Mouse (Mus musculus) hindbrain, embryonic 11.5 days (tissue): ENCODE data around the gene Atp8b5. TPM values are rescaled to one million over a fixed set of nuclear protein-coding genes. Genes with fewer than 3 reads are reported as not detected.
A peak's percentile ranks its signal among the peaks of the same experiment; 100 is the strongest.

Source experiments
- ATAC-seq: fragments of 200-750 bp; cut with Nextera tagmentation; 2 replicates; pipeline ENCODE4 v1.8.0; 2017; ENCODE audit warnings: mild to moderate bottlenecking, moderate TSS enrichment, moderate library complexity; ENCODE audit not compliant: low FRiP score
- DNase-seq: peaks from one replicate; pipeline ENCODE4 v3.0.0-alpha.2; 2015; ENCODE audit warnings: low spot score
- H3K27ac ChIP-seq: fragments of 300-500 bp; sonication (generic); 2 replicates; pipeline ENCODE4 v1.5.1; 2014; ENCODE audit warnings: mild to moderate bottlenecking, low read depth, low read length
- H3K27me3 ChIP-seq: fragments of 300-500 bp; sonication (generic); 2 replicates; pipeline ENCODE4 v1.6.1; 2014; ENCODE audit warnings: mild to moderate bottlenecking, low read length, moderate library complexity, mixed read lengths; ENCODE audit not compliant: control insufficient read depth, insufficient read depth
- H3K36me3 ChIP-seq: fragments of 300-500 bp; sonication (generic); 2 replicates; pipeline ENCODE4 v1.6.1; 2014; ENCODE audit warnings: mild to moderate bottlenecking, low read length, moderate library complexity, mixed read lengths; ENCODE audit not compliant: control insufficient read depth, insufficient read depth
- H3K4me1 ChIP-seq: fragments of 300-500 bp; sonication (generic); replicated peaks from 2 replicates; pipeline ENCODE4 v1.6.1; 2014; ENCODE audit warnings: low read length, mixed read lengths; ENCODE audit not compliant: control insufficient read depth, insufficient read depth
- H3K4me2 ChIP-seq: fragments of 300-500 bp; sonication (generic); replicated peaks from 2 replicates; pipeline ENCODE4 v1.6.1; 2014; ENCODE audit warnings: mild to moderate bottlenecking, low read depth, low read length
- H3K4me3 ChIP-seq: fragments of 300-500 bp; sonication (generic); 2 replicates; pipeline ENCODE4 v1.5.1; 2014; ENCODE audit warnings: low read depth, low read length
- H3K9ac ChIP-seq: fragments of 300-500 bp; sonication (generic); 2 replicates; pipeline ENCODE4 v1.6.1; 2014; ENCODE audit warnings: low read depth, low read length
- H3K9me3 ChIP-seq: fragments of 300-500 bp; sonication (generic); 2 replicates; pipeline ENCODE4 v1.6.1; 2016; ENCODE audit warnings: low read length; ENCODE audit not compliant: control insufficient read depth
- WGBS: fragments of 180-500 bp; shearing (Covaris S2); extraction: QIAGEN DNeasy Blood & Tissue Kit; methylation state at CpG from one replicate; pipeline ENCODE4 v1.1.7; 2014; 5-methylcytosine and 5-hydroxymethylcytosine counted together
- polyA plus RNA-seq: library from polyadenylated mRNA; unstranded; fragments of >200 nt; fragmentation: Nextera tagmentation; extraction: Ambion mirVana; gene quantifications from 2 replicates; pipeline ENCODE4 v1.2.1, GENCODE M21; 2014

Atp8b5 gene
- 0.17 and 0.23 TPM in 2 replicates for polyA plus RNA-seq

GRCm38 (mm10) chr4:43266623-43267322, at the start of gene Atp8b5:
Gene Atp8b5, plus strand, starts transcription at chr4:43267159.
- ATAC-seq (peak; percentile 84), DNase-seq (peak; percentile 81)
- H3K4me1 ChIP-seq, result no peaks in the 10 kb centered on the region
- H3K9ac ChIP-seq, result peak within 1 kb of the TSS; percentile 48
- H3K27me3 ChIP-seq, result no peaks in the 10 kb centered on the region
- H3K36me3 ChIP-seq, result no peaks in the 10 kb centered on the region
- peak within 1 kb of the TSS; percentile 37 for H3K4me3 ChIP-seq
- WGBS, result 3% methylated on average over 19 of the region's 19 CpGs
- no peaks in the 10 kb centered on the region for H3K9me3 ChIP-seq
- no peak within 1 kb of the TSS for H3K27ac ChIP-seq
- H3K4me2 ChIP-seq, result peak within 1 kb of the TSS; percentile 60

- Histone ChIP-seq H3K4me2 (no peak overlapping the region), H3K27ac (no peak overlapping the region), H3K9me3 (no peaks in the 10 kb centered on the region), H3K4me1 (no peaks in the 10 kb centered on the region), H3K36me3 (no peaks in the 10 kb centered on the region), H3K4me3 (no peak overlapping the region), H3K9ac (no peak overlapping the region), H3K27me3 (no peaks in the 10 kb centered on the region)
- DNase-seq (no peak), ATAC-seq (no peak)
- WGBS, result 97% methylated on average over 1 of the region's 1 CpGs
Observed at GRCm38 (mm10) chr4:43217997-43218396, 49.0 kb upstream of the Atp8b5 start.

- Histone ChIP-seq H3K27me3 (no peaks in the 10 kb centered on the region), H3K36me3 (no peaks in the 10 kb centered on the region)
Observed at GRCm38 (mm10) chr4:43231821-43232220, 35.1 kb upstream of the Atp8b5 start.

GRCm38 (mm10) chr4:43232985-43233384, 34.0 kb upstream of the Atp8b5 start:
- no peak overlapping the region for H3K4me2 ChIP-seq
- 92% methylated on average over 1 of the region's 1 CpGs for WGBS
- DNase-seq, result no peak

More at GRCm38 (mm10) chr4:43231821-43232220, 35.1 kb upstream of the Atp8b5 start:
- no peaks in the 10 kb centered on the region for H3K4me1 ChIP-seq
- no peak overlapping the region for H3K27ac ChIP-seq
- DNase-seq, result no peak
- 96% methylated on average over 3 of the region's 3 CpGs for WGBS
- H3K9me3 ChIP-seq, result no peaks in the 10 kb centered on the region
- no peak for ATAC-seq
- no peak overlapping the region for H3K9ac ChIP-seq
- H3K4me3 ChIP-seq, result no peak overlapping the region
- H3K4me2 ChIP-seq, result no peak overlapping the region

GRCm38 (mm10) chr4:43233489-43233888, 33.5 kb upstream of the Atp8b5 start:
- H3K27me3 ChIP-seq, result no peaks in the 10 kb centered on the region
- WGBS, result 93% methylated on average over 6 of the region's 6 CpGs
- H3K27ac ChIP-seq, result no peak overlapping the region
- no peak for DNase-seq
- H3K4me2 ChIP-seq, result no peak overlapping the region
- H3K36me3 ChIP-seq, result no peaks in the 10 kb centered on the region
- H3K9ac ChIP-seq, result no peak overlapping the region
- no peaks in the 10 kb centered on the region for H3K4me1 ChIP-seq
- no peaks in the 10 kb centered on the region for H3K9me3 ChIP-seq
- no peak for ATAC-seq
- H3K4me3 ChIP-seq, result no peak overlapping the region

More at GRCm38 (mm10) chr4:43232985-43233384, 34.0 kb upstream of the Atp8b5 start:
- no peaks in the 10 kb centered on the region for H3K4me1 ChIP-seq
- H3K27ac ChIP-seq, result no peak overlapping the region
- no peaks in the 10 kb centered on the region for H3K27me3 ChIP-seq
- no peaks in the 10 kb centered on the region for H3K36me3 ChIP-seq
- no peaks in the 10 kb centered on the region for H3K9me3 ChIP-seq
- no peak overlapping the region for H3K4me3 ChIP-seq
- no peak overlapping the region for H3K9ac ChIP-seq
- no peak for ATAC-seq

GRCm38 (mm10) chr4:43236898-43237297, 30.1 kb upstream of the Atp8b5 start:
- H3K36me3 ChIP-seq, result no peaks in the 10 kb centered on the region
- DNase-seq (no peak), ATAC-seq (no peak)
- no peak overlapping the region for H3K4me2 ChIP-seq
- H3K9ac ChIP-seq, result no peak overlapping the region
- H3K27ac ChIP-seq, result no peak overlapping the region
- H3K9me3 ChIP-seq, result no peaks in the 10 kb centered on the region
- WGBS, result 94% methylated on average over 9 of the region's 9 CpGs
- H3K4me3 ChIP-seq, result no peak overlapping the region
- no peaks in the 10 kb centered on the region for H3K27me3 ChIP-seq
- H3K4me1 ChIP-seq, result no peaks in the 10 kb centered on the region

GRCm38 (mm10) chr4:43240716-43241115, 26.2 kb upstream of the Atp8b5 start:
- Histone ChIP-seq H3K4me3 (no peak overlapping the region), H3K27ac (no peak overlapping the region), H3K4me1 (no peaks in the 10 kb centered on the region), H3K9me3 (no peaks in the 10 kb centered on the region), H3K27me3 (no peaks in the 10 kb centered on the region), H3K9ac (no peak overlapping the region), H3K4me2 (no peak overlapping the region), H3K36me3 (no peaks in the 10 kb centered on the region)
- ATAC-seq (no peak), DNase-seq (no peak)
- WGBS, result 80% methylated on average over 1 of the region's 1 CpGs

GRCm38 (mm10) chr4:43244022-43244421, 22.9 kb upstream of the Atp8b5 start:
- Histone ChIP-seq H3K4me2 (no peak overlapping the region), H3K9ac (no peak overlapping the region), H3K27ac (no peak overlapping the region), H3K36me3 (no peaks in the 10 kb centered on the region), H3K4me3 (no peak overlapping the region), H3K9me3 (no peaks in the 10 kb centered on the region), H3K4me1 (0 out of 2 replicates have a peak, but pooled peaks cover 3% of the 10 kb centered on the region), H3K27me3 (no peaks in the 10 kb centered on the region)
- WGBS, result 75% methylated on average over 2 of the region's 2 CpGs
- no peak for ATAC-seq
- no peak for DNase-seq

GRCm38 (mm10) chr4:43245776-43246175, 21.2 kb upstream of the Atp8b5 start:
- Histone ChIP-seq H3K4me3 (no peak overlapping the region), H3K27me3 (no peaks in the 10 kb centered on the region), H3K4me2 (no peak overlapping the region), H3K9ac (no peak overlapping the region), H3K9me3 (no peaks in the 10 kb centered on the region), H3K27ac (no peak overlapping the region), H3K36me3 (no peaks in the 10 kb centered on the region), H3K4me1 (0 out of 2 replicates have a peak, but pooled peaks cover 3% of the 10 kb centered on the region)
- 90% methylated on average over 4 of the region's 4 CpGs for WGBS
- ATAC-seq (no peak), DNase-seq (no peak)
